Mouse (Mus musculus) myocyte (in vitro differentiated cells): Measurements from ENCODE around the gene Patz1.

ENCODE experiments used
- E2F4 ChIP-seq: IDR thresholded peaks from one replicate; pipeline ENCODE4 v1.6.1; 2011; ENCODE audit warnings: mild to moderate bottlenecking, control low read depth, moderate library complexity; ENCODE audit not compliant: insufficient read depth
- POLR2A ChIP-seq: IDR thresholded peaks from one replicate; pipeline ENCODE4 v1.6.1; 2011; ENCODE audit warnings: low read depth, mild to moderate bottlenecking, control low read depth, moderate library complexity; ENCODE audit not compliant: insufficient read length
- POLR2AphosphoS2 ChIP-seq: IDR thresholded peaks from one replicate; pipeline ENCODE4 v1.6.1; 2011; ENCODE audit warnings: low read depth, control low read depth; ENCODE audit not compliant: insufficient read length

- TF ChIP-seq POLR2AphosphoS2 (no peak), POLR2A (no peak), E2F4 (no peak)
Observed at GRCm38 (mm10) chr11:3294641-3295040, 6.0 kb downstream of the Patz1 start.
